Mouse (Mus musculus): ENCODE results near the gene 4931400O07Rik. TPM values are rescaled to one million over a fixed set of nuclear protein-coding genes. Genes with fewer than 3 reads are reported as not detected.

Gene 4931400O07Rik
- polyA plus RNA-seq (2014; fragmentation: Illumina TruSeq; extraction: RNeasy Lipid Tissue Mini Kit (QIAGEN cat#74804); ENCODE audit: low read depth, low replicate concordance), result not detected

DNA sequence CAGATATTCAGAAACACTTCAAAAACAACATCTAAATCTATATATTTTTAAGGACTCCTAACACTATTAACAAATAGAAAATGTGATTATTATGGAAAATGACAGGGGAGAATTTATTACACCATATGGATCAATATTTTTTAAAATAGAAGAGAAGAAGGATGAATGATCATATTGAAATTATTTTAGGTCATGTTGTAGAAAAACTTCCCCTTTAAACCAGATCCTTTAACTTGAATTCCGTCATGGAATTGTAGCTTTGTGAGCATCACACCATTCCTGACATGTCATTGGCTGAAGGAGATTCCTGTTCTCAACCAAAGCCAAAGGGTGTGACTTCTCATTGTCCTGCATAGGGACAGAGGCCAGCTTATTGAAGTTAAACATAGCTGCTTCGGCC lies at the start of gene 4931400O07Rik:
Gene 4931400O07Rik, plus strand, starts transcription at position 301 of the 400 bp plus-strand sequence.

Other genes with a start within 250 kb of the 4931400O07Rik start
- gene 4933402E13Rik, start 184.5 kb upstream of the 4931400O07Rik start, polyA plus RNA-seq (2014; fragmentation: Illumina TruSeq; extraction: RNeasy Lipid Tissue Mini Kit (QIAGEN cat#74804); ENCODE audit: low read depth, low replicate concordance), result not detected